8 mouse cellular contexts compared by ENCODE assay signal in the genomic region with DNA sequence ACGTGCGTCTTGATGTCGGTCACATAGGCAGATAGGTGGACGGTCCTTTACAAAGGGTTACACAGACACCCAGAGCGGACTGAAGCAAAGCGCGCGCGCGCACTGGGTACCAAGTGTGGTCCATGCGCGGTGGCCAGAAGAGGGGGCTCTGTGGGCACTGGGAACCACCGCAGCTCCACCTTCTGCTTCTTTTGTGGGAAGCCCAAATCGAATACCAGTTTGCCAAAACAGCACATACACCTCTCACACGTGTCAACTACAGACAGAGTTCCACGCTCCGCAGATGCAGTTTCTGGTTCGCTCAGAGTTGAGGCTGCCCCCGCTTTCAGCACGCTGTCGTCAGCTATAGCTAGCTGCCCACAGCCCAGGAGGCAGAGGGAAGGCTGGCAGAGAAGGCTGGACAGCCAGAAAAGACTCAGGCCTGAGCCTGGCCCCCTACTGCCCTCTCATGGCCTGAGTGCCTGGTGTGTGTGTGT. TPM values are rescaled to one million over a fixed set of nuclear protein-coding genes. Genes with fewer than 3 reads are reported as not detected.
DNase-seq lines count a peak whose midpoint lies in the region; ATAC-seq and TF ChIP-seq lines count a peak whose summit lies in the region.

No protein-coding gene starts in this region.

- no peaks in the 10 kb centered on the region for H3K9me3 ChIP-seq in lung, postnatal 0 days (ENCODE audit: low read length)
- no peaks in the 10 kb centered on the region for H3K9me3 ChIP-seq in limb, embryonic 14.5 days (ENCODE audit: control insufficient read depth, low read length)
- H3K9me3 ChIP-seq in neural tube, embryonic 12.5 days: no peaks in the 10 kb centered on the region

- WGBS in lung, postnatal 0 days: under 1% methylated on average over 21 of the region's 21 CpGs
- under 1% methylated on average over 21 of the region's 21 CpGs for WGBS in limb, embryonic 14.5 days
- 2% methylated on average over 21 of the region's 21 CpGs for WGBS in neural tube, embryonic 12.5 days

- no peak for TF ChIP-seq POLR2A in limb, embryonic 14.5 days (IDR thresholded peaks at IDR 0.05; ENCODE audit: borderline replicate concordance, extremely low read depth, insufficient read depth, insufficient read length)

- peaks cover 29% of the 10 kb centered on the region for H3K27me3 ChIP-seq in lung, postnatal 0 days (replicated peaks; ENCODE audit: insufficient read depth, low read length)
- no peaks in the 10 kb centered on the region for H3K27me3 ChIP-seq in limb, embryonic 14.5 days (ENCODE audit: control insufficient read depth, insufficient read depth, low read length)
- peaks cover 26% of the 10 kb centered on the region for H3K27me3 ChIP-seq in neural tube, embryonic 12.5 days (replicated peaks)

- ATAC-seq in lung, postnatal 0 days: peak; percentile 23; the same call in 1 of the 2 replicates
- ATAC-seq in frontal cortex, adult (ENCODE audit: low TSS enrichment): peak; percentile 88
- ATAC-seq in limb, embryonic 14.5 days (ENCODE audit: low FRiP score, low read depth): peak; percentile 56
- peak; percentile 74 for ATAC-seq in neural tube, embryonic 12.5 days (ENCODE audit: low FRiP score, low read depth)

- peak overlapping the region; percentile 21; the same call in 1 of the 2 replicates for H3K4me3 ChIP-seq in lung, postnatal 0 days (ENCODE audit: low read depth, low read length)
- H3K4me3 ChIP-seq in limb, embryonic 14.5 days (replicated peaks; ENCODE audit: low read length): peak overlapping the region; percentile 62
- H3K4me3 ChIP-seq in neural tube, embryonic 12.5 days: peak overlapping the region; percentile 39

- H3K27ac ChIP-seq in lung, postnatal 0 days (ENCODE audit: low read length): no peak overlapping the region
- peak overlapping the region; percentile 85 for H3K27ac ChIP-seq in limb, embryonic 14.5 days (replicated peaks; ENCODE audit: low read depth, low read length)
- no peak overlapping the region for H3K27ac ChIP-seq in neural tube, embryonic 12.5 days

- H3K9ac ChIP-seq in lung, postnatal 0 days (replicated peaks; ENCODE audit: low read depth): no peak overlapping the region
- H3K9ac ChIP-seq in limb, embryonic 14.5 days (ENCODE audit: low read depth, low read length, severe bottlenecking): peak overlapping the region; percentile 57
- H3K9ac ChIP-seq in neural tube, embryonic 12.5 days: peak overlapping the region; percentile 51

- H3K4me1 ChIP-seq in lung, postnatal 0 days (ENCODE audit: insufficient read depth, low read depth, low read length): 0 out of 2 replicates have a peak, but pooled peaks cover 3% of the 10 kb centered on the region
- H3K4me1 ChIP-seq in limb, embryonic 14.5 days (ENCODE audit: control insufficient read depth, insufficient read depth, low read length): peaks cover 6% of the 10 kb centered on the region; the same call in 1 of the 2 replicates
- H3K4me1 ChIP-seq in neural tube, embryonic 12.5 days: peaks cover 32% of the 10 kb centered on the region

- no peaks in the 10 kb centered on the region for H3K36me3 ChIP-seq in lung, postnatal 0 days (ENCODE audit: insufficient read depth, low read length)
- H3K36me3 ChIP-seq in limb, embryonic 14.5 days (ENCODE audit: control insufficient read depth, insufficient read depth, low read length): no peaks in the 10 kb centered on the region
- no peaks in the 10 kb centered on the region for H3K36me3 ChIP-seq in neural tube, embryonic 12.5 days

- 0 out of 2 replicates have a peak, but pooled peaks have one; percentile 21 for TF ChIP-seq CTCF in lung, postnatal 0 days (IDR thresholded peaks at IDR 0.05)

- no peak for TF ChIP-seq EP300 in lung, postnatal 0 days (IDR thresholded peaks at IDR 0.05)

- peak overlapping the region; percentile 44 for H3K4me2 ChIP-seq in lung, postnatal 0 days (replicated peaks; ENCODE audit: low read depth, low read length)
- peak overlapping the region; percentile 93 for H3K4me2 ChIP-seq in limb, embryonic 14.5 days (replicated peaks; ENCODE audit: low read depth, low read length, severe bottlenecking)
- peak overlapping the region; percentile 95 for H3K4me2 ChIP-seq in neural tube, embryonic 12.5 days (replicated peaks)

- no peak for DNase-seq in lung, postnatal 0 days (ENCODE audit: low spot score)
- DNase-seq in lung, postnatal 25 days (ENCODE audit: low spot score): no peak
- peak; percentile 47 for DNase-seq in kidney, adult 18-20 months
- DNase-seq in limb, embryonic 14.5 days (ENCODE audit: low spot score): peak; percentile 66
- no peak for DNase-seq in T-cell, adult 2 months (ENCODE audit: low spot score)
- no peak for DNase-seq in MN1 (ENCODE audit: low spot score)

RNA-seq across cellular contexts. Expression of a gene that starts 2.0 kb away (rescaled TPM):
- polyA plus RNA-seq in lung, postnatal 0 days (2015; fragmentation: Nextera tagmentation; extraction: Ambion mirVana): 1.5 and 2.1 TPM in 2 replicates
- 55.5 and 63.1 TPM in 2 replicates for polyA plus RNA-seq in limb, embryonic 14.5 days (2012; rRNA removed)
- 69.3 and 84.6 TPM in 2 replicates for polyA plus RNA-seq in limb, embryonic 14.5 days (2014; fragmentation: Nextera tagmentation; extraction: Ambion mirVana)
- 6.4 and 7.1 TPM in 2 replicates for polyA plus RNA-seq in neural tube, embryonic 12.5 days (2016; fragmentation: Nextera tagmentation; extraction: Ambion mirVana)

Comparison
In these comparisons a context has a peak if more than half of its experiments do, and no peak if none do; other contexts are left out.
1. ATAC-seq: peak in every context shown above with its lines; median percentile 88 in frontal cortex, adult; 74 in neural tube, embryonic 12.5 days; 56 in limb, embryonic 14.5 days; 23 in lung, postnatal 0 days.
2. DNase-seq: peak in kidney, adult 18-20 months (single experiment) and limb, embryonic 14.5 days (single experiment); none in lung, postnatal 0 days (single experiment), lung, postnatal 25 days (single experiment), T-cell, adult 2 months (single experiment) and MN1 (single experiment).
3. H3K4me2 ChIP-seq: peak in every context shown above with its lines; median percentile 95 in neural tube, embryonic 12.5 days; 93 in limb, embryonic 14.5 days; 44 in lung, postnatal 0 days.
4. Peak in every context shown above with its lines, with median percentiles within 50 percentile points of each other: H3K4me3 ChIP-seq.